Mouse (Mus musculus): ENCODE data around the gene Mri1. TPM values are rescaled to one million over a fixed set of nuclear protein-coding genes. Genes with fewer than 3 reads are reported as not detected.

Mri1 gene
- polyA plus RNA-seq, 1 experiment from 2014 or later = 61.4 TPM

DNA sequence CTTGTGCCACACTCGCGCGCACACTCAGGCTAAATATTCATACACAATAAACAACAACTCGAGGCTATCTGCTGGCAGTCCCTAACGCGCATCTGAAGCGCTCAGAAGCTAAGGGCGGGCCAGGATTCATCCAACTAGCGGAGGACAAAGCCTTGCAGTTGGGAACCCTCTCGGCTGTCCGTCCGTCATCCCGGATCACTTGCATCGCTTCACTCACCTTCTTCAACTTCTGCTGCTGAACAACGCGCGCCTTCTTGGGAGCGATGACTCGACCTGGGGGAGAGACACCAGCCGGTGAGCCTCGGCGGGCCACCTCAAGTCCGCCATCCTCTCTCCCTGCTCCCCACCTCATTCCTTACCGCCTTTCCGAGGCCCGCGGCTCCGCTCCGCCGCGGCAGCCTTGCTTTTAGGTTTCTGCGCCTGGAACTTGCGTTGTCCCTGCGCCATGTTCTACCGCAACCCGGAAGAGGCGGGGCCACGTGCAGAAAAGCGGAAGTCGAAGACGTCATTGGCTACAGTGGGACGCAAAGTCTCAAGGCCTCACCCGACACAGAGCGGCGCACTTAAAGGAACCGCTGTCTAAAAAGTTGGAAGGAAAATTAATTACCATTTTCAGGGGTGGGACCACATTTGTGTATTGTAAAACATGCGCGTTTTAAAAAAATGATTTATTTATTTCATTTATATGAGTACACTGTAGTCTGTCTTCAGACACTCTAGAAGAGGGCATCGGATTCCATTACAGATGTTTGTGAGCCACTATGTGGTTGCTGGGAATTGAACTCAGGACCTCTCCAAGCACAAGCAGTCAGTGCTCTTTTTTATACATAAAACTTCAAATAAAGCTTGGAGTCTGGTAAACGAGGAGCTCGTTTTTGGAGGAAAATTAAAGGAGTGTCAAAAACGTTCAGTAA lies 7.6 kb downstream of the Mri1 start, which contains the start of gene D8Ertd738e:
TSS of gene D8Ertd738e (minus strand) at position 463 of the 914 bp plus-strand sequence.
- Histone ChIP-seq H3K27ac (replicated peaks; ENCODE audit: low read depth, low read length) (no peak within 1 kb of the TSS), H3K36me3 (ENCODE audit: control insufficient read depth, insufficient read depth, low read length) (peaks cover 16% of the 10 kb centered on the region; the same call in 1 of the 2 replicates), H3K9ac (ENCODE audit: low read length) (peak within 1 kb of the TSS; percentile 78), H3K4me2 (ENCODE audit: low read depth, severe bottlenecking) (peak within 1 kb of the TSS; percentile 63), H3K27me3 (ENCODE audit: control insufficient read depth, insufficient read depth, low read length) (no peaks in the 10 kb centered on the region), H3K9me3 (ENCODE audit: control insufficient read depth, low read length) (no peaks in the 10 kb centered on the region), H3K4me1 (ENCODE audit: control insufficient read depth, insufficient read depth, low read length) (no peaks in the 10 kb centered on the region), H3K4me3 (ENCODE audit: low read depth, low read length) (peak within 1 kb of the TSS; percentile 78)
- 4% methylated on average over 52 of the region's 52 CpGs for WGBS
- DNase-seq (ENCODE audit: low spot score) (peak; percentile 88), ATAC-seq (ENCODE audit: insufficient number of reproducible peaks, low FRiP score, low TSS enrichment, low read depth) (peak; percentile 81)

DNA sequence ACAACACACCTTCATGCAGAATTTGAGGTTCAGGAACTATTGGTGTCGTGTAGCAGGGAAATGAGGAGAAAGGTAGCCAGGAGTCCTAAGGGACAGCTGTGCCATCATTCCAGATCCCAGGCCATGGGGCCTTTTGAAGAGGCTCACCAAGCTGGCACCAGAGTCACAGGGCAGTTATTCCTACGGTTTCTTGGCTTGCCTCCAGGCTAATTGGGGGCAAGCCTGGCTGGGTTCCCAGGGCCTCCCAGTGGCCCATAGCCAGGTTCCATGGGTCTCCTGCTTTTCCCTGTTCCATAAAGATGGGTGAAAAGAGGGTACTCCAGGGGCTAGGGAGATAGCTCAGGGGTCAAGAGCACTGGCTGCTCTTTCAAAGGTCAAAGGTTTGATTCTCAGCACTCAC lies 15.3 kb downstream of the Mri1 start:
- no peak for DNase-seq (ENCODE audit: low spot score)
- H3K9me3 ChIP-seq (ENCODE audit: control insufficient read depth, low read length) = no peaks in the 10 kb centered on the region
- H3K9ac ChIP-seq (ENCODE audit: low read length) = no peak overlapping the region
- ATAC-seq (ENCODE audit: insufficient number of reproducible peaks, low FRiP score, low TSS enrichment, low read depth) = no peak
- no peak overlapping the region for H3K4me3 ChIP-seq (ENCODE audit: low read depth, low read length)
- no peak overlapping the region for H3K27ac ChIP-seq (replicated peaks; ENCODE audit: low read depth, low read length)
- peaks cover 8% of the 10 kb centered on the region; the same call in 1 of the 2 replicates for H3K36me3 ChIP-seq (ENCODE audit: control insufficient read depth, insufficient read depth, low read length)
- no peaks in the 10 kb centered on the region for H3K4me1 ChIP-seq (ENCODE audit: control insufficient read depth, insufficient read depth, low read length)
- WGBS = 85% methylated on average over 2 of the region's 2 CpGs
- H3K4me2 ChIP-seq (ENCODE audit: low read depth, severe bottlenecking) = no peak overlapping the region
- no peaks in the 10 kb centered on the region for H3K27me3 ChIP-seq (ENCODE audit: control insufficient read depth, insufficient read depth, low read length)

DNA sequence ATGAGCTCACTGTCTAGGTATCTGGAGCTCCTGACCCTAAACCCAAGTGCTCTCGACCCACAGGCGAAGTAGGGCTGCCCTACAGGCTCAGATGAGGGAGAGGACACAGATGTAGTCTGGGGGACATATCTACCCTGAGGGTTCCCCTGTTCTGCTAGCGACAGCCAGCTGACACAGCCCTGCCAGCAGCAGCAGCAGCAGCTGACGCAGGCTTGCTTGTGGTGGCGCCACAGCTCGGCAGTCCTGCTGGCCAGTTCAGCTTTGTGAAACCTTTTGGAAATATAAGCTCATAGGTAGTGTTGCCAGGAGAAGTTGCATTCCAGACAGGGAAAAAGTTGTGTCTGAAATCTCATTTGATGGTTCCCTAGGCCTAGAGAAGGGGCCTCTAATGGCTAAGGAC lies 16.0 kb downstream of the Mri1 start:
- H3K9ac ChIP-seq (ENCODE audit: low read length) = no peak overlapping the region
- H3K4me1 ChIP-seq (ENCODE audit: control insufficient read depth, insufficient read depth, low read length) = no peaks in the 10 kb centered on the region
- H3K27me3 ChIP-seq (ENCODE audit: control insufficient read depth, insufficient read depth, low read length) = no peaks in the 10 kb centered on the region
- ATAC-seq (ENCODE audit: insufficient number of reproducible peaks, low FRiP score, low TSS enrichment, low read depth) = no peak
- H3K4me2 ChIP-seq (ENCODE audit: low read depth, severe bottlenecking) = no peak overlapping the region
- DNase-seq (ENCODE audit: low spot score) = no peak
- peaks cover 5% of the 10 kb centered on the region; the same call in 1 of the 2 replicates for H3K36me3 ChIP-seq (ENCODE audit: control insufficient read depth, insufficient read depth, low read length)
- H3K9me3 ChIP-seq (ENCODE audit: control insufficient read depth, low read length) = no peaks in the 10 kb centered on the region
- no peak overlapping the region for H3K4me3 ChIP-seq (ENCODE audit: low read depth, low read length)
- WGBS = 53% methylated on average over 6 of the region's 6 CpGs
- no peak overlapping the region for H3K27ac ChIP-seq (replicated peaks; ENCODE audit: low read depth, low read length)

DNA sequence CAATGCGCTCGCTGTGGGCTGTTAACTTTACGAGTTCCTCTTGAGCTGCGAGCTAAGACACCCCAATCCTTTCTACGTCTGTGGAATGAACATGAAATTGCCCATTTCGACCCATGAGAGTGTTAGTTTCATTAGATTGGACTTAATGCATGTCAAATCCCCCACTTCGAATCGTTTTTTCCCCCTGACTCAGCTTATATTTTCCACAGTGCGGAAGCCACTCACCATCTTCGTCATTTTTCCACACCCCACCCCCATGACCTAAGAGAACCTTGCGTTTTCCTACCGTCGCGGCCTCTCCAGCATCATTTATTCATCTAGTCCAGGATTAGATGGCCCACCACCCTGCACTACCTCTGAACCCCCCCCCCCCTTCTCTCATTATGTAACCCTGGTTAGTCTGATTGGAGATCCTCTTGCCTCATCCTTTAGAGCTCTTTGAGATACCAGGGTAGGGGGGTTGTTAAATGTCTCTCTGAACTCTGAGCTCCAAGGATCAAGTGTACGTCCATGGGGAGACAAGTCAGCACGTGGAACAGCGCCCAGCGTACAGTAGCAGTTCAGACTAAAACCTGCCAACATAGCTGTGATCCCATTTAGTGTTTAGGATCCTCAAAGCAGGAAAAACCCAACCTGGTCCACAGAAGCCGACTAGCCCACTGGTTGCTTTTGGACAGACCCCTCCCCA lies 19.4 kb downstream of the Mri1 start:
- Histone ChIP-seq H3K9me3 (ENCODE audit: control insufficient read depth, low read length) (no peaks in the 10 kb centered on the region), H3K27ac (replicated peaks; ENCODE audit: low read depth, low read length) (0 out of 2 replicates have a peak overlapping the region, but pooled peaks have one; percentile 49), H3K27me3 (ENCODE audit: control insufficient read depth, insufficient read depth, low read length) (no peaks in the 10 kb centered on the region), H3K9ac (ENCODE audit: low read length) (peak overlapping the region; percentile 55), H3K4me3 (ENCODE audit: low read depth, low read length) (peak overlapping the region; percentile 81), H3K4me1 (ENCODE audit: control insufficient read depth, insufficient read depth, low read length) (peaks cover 10% of the 10 kb centered on the region; the same call in 1 of the 2 replicates), H3K4me2 (ENCODE audit: low read depth, severe bottlenecking) (peak overlapping the region; percentile 62), H3K36me3 (ENCODE audit: control insufficient read depth, insufficient read depth, low read length) (peaks cover 5% of the 10 kb centered on the region; the same call in 1 of the 2 replicates)
- DNase-seq (ENCODE audit: low spot score) (no peak), ATAC-seq (ENCODE audit: insufficient number of reproducible peaks, low FRiP score, low TSS enrichment, low read depth) (no peak)
- WGBS = 24% methylated on average over 19 of the region's 19 CpGs

DNA sequence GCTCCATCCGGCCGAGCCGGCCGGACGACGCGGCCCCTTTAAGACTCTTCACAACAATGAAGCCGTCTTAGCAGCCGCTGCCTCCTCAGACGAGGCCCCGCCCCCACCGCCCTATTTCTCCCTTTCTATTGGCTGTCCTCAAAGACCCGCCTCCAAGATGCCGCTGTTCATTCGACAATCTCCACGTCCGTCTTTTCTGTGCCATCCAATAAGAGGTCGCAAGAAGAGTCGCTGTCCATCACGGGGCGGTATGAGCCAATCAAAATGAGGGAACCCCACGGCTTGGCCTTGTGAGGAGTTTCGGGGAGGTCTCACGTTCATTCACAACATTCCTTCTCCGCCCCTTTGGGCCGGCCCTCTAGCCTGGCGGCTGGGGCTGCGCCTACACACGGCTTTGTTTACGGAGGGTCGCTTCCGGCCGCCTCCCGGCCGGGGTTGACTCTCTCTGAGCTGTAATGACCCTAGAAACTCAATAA lies 20.1 kb downstream of the Mri1 start, which contains the start of gene Zswim4:
TSS of gene Zswim4 (minus strand) at position 58 of the 476 bp plus-strand sequence.
- peaks cover 6% of the 10 kb centered on the region; the same call in 1 of the 2 replicates for H3K36me3 ChIP-seq (ENCODE audit: control insufficient read depth, insufficient read depth, low read length)
- no peaks in the 10 kb centered on the region for H3K9me3 ChIP-seq (ENCODE audit: control insufficient read depth, low read length)
- H3K27ac ChIP-seq (replicated peaks; ENCODE audit: low read depth, low read length) = peak within 1 kb of the TSS; percentile 56; the same call in 1 of the 2 replicates
- DNase-seq (ENCODE audit: low spot score) (peak; percentile 98), ATAC-seq (ENCODE audit: insufficient number of reproducible peaks, low FRiP score, low TSS enrichment, low read depth) (peak; percentile 98)
- peaks cover 10% of the 10 kb centered on the region; the same call in 1 of the 2 replicates for H3K4me1 ChIP-seq (ENCODE audit: control insufficient read depth, insufficient read depth, low read length)
- peak within 1 kb of the TSS; percentile 69 for H3K4me2 ChIP-seq (ENCODE audit: low read depth, severe bottlenecking)
- peak within 1 kb of the TSS; percentile 92 for H3K9ac ChIP-seq (ENCODE audit: low read length)
- H3K4me3 ChIP-seq (ENCODE audit: low read depth, low read length) = peak within 1 kb of the TSS; percentile 81
- 0% methylated on average over 35 of the region's 35 CpGs for WGBS
- H3K27me3 ChIP-seq (ENCODE audit: control insufficient read depth, insufficient read depth, low read length) = no peaks in the 10 kb centered on the region

DNA sequence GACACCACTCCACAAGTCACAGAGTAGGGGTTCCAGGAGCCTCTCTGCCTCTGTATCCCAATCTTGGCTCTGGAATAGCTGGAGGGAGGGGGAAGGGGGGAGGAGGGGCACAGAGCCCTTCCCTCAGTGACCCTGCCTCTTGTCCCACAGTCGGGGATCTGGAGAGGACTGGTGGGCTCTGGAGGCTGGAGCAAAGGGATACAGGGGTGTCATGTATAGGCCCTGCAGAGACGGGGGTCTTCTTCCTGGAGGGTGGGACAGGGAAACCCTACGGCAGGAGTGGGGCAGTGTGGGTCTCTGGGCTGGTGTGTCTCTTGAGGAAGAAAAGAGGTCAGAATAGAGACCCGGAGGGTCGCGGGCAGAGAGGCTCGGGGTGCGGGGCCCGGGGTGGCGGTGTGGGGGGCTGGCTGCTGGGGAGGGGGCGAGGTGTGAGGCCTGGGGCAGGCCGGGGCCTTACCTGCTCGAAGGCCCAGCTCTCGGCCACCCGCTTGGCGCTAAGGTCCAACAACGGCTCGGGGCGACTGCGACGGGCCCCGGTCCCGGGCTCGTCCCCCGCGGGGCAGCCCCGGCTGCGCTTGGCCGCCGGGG lies 20.6 kb downstream of the Mri1 start:
- Histone ChIP-seq H3K9ac (ENCODE audit: low read length) (peak overlapping the region; percentile 92), H3K4me2 (ENCODE audit: low read depth, severe bottlenecking) (peak overlapping the region; percentile 69), H3K9me3 (ENCODE audit: control insufficient read depth, low read length) (no peaks in the 10 kb centered on the region), H3K4me3 (ENCODE audit: low read depth, low read length) (peak overlapping the region; percentile 81), H3K36me3 (ENCODE audit: control insufficient read depth, insufficient read depth, low read length) (peaks cover 11% of the 10 kb centered on the region), H3K27me3 (ENCODE audit: control insufficient read depth, insufficient read depth, low read length) (no peaks in the 10 kb centered on the region), H3K27ac (replicated peaks; ENCODE audit: low read depth, low read length) (peak overlapping the region; percentile 56; the same call in 1 of the 2 replicates), H3K4me1 (ENCODE audit: control insufficient read depth, insufficient read depth, low read length) (peaks cover 10% of the 10 kb centered on the region; the same call in 1 of the 2 replicates)
- ATAC-seq (ENCODE audit: insufficient number of reproducible peaks, low FRiP score, low TSS enrichment, low read depth) (peak; percentile 33), DNase-seq (ENCODE audit: low spot score) (peak; percentile 34)
- WGBS = 0% methylated on average over 27 of the region's 30 CpGs

DNA sequence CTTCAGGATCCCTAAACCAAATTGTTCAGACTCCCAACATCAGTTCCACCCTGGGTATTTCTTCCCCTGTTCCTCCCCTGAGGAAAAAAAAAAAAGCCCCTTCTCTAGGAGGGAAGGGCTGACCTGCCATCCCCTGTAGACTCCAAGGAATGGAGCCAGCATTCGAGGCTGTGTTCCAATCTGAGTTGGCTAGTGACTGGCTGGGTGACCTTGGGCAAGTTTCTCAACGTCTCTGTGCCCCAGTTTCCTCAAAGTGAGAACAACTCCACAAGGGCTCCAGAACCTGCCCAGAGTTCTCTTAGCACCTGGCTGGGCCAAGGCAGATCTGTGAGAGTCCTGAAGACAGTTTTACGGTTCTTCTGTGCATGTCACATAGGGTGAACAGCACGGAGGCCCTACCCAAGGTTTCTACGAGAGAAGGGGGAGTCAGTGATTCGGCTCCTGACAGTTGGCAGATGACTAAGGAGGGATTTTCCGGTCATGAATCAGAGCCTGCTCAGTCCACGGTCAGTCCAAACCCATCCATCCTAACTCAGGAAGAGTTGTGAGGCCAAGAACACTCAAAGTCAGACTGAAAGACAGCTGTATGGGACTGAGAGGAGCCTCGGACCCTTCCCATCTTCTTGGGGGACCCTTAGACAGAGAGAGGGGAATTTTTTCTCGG lies 21.2 kb downstream of the Mri1 start:
- Histone ChIP-seq H3K27me3 (ENCODE audit: control insufficient read depth, insufficient read depth, low read length) (no peaks in the 10 kb centered on the region), H3K27ac (replicated peaks; ENCODE audit: low read depth, low read length) (no peak overlapping the region), H3K4me2 (ENCODE audit: low read depth, severe bottlenecking) (peak overlapping the region; percentile 69), H3K36me3 (ENCODE audit: control insufficient read depth, insufficient read depth, low read length) (peaks cover 11% of the 10 kb centered on the region), H3K9ac (ENCODE audit: low read length) (peak overlapping the region; percentile 92), H3K4me3 (ENCODE audit: low read depth, low read length) (peak overlapping the region; percentile 81), H3K4me1 (ENCODE audit: control insufficient read depth, insufficient read depth, low read length) (peaks cover 10% of the 10 kb centered on the region; the same call in 1 of the 2 replicates), H3K9me3 (ENCODE audit: control insufficient read depth, low read length) (no peaks in the 10 kb centered on the region)
- no peak for DNase-seq (ENCODE audit: low spot score)
- WGBS = 31% methylated on average over 10 of the region's 10 CpGs
- no peak for ATAC-seq (ENCODE audit: insufficient number of reproducible peaks, low FRiP score, low TSS enrichment, low read depth)

All from limb, embryonic 11.5 days (tissue).